Mouse (Mus musculus): ENCODE results near the gene Col5a1. TPM values are rescaled to one million over a fixed set of nuclear protein-coding genes. Genes with fewer than 3 reads are reported as not detected.

Gene Col5a1
- polyA plus RNA-seq, 1 experiment from 2014 or later = 25.6 TPM

GRCm38 (mm10) chr2:28066686-28067085 lies 180.5 kb downstream of the Col5a1 start:
- Histone ChIP-seq H3K27ac (peak overlapping the region; percentile 46; the same call in 1 of the 2 replicates), H3K4me1 (replicated peaks) (peaks cover 15% of the 10 kb centered on the region), H3K9me3 (no peaks in the 10 kb centered on the region), H3K27me3 (ENCODE audit: insufficient read depth, poor library complexity, severe bottlenecking) (no peaks in the 10 kb centered on the region), H3K36me3 (no peaks in the 10 kb centered on the region), H3K4me3 (no peak overlapping the region)
- 73% methylated on average over 5 of the region's 5 CpGs for WGBS
- no peak for DNase-seq (ENCODE audit: low spot score)

GRCm38 (mm10) chr2:28067175-28067574 lies 180.9 kb downstream of the Col5a1 start:
- no peaks in the 10 kb centered on the region for H3K9me3 ChIP-seq
- no peaks in the 10 kb centered on the region for H3K27me3 ChIP-seq (ENCODE audit: insufficient read depth, poor library complexity, severe bottlenecking)
- H3K4me1 ChIP-seq (replicated peaks) = peaks cover 15% of the 10 kb centered on the region
- H3K4me3 ChIP-seq = no peak overlapping the region
- peak overlapping the region; percentile 36 for H3K27ac ChIP-seq
- H3K36me3 ChIP-seq = no peaks in the 10 kb centered on the region
- no peak for DNase-seq (ENCODE audit: low spot score)
- WGBS = 79% methylated on average over 6 of the region's 6 CpGs

GRCm38 (mm10) chr2:28067821-28068536 lies 181.8 kb downstream of the Col5a1 start:
- H3K36me3 ChIP-seq = no peaks in the 10 kb centered on the region
- no peak for DNase-seq (ENCODE audit: low spot score)
- H3K4me3 ChIP-seq = no peak overlapping the region
- peak overlapping the region; percentile 77 for H3K27ac ChIP-seq
- no peaks in the 10 kb centered on the region for H3K27me3 ChIP-seq (ENCODE audit: insufficient read depth, poor library complexity, severe bottlenecking)
- peaks cover 15% of the 10 kb centered on the region for H3K4me1 ChIP-seq (replicated peaks)
- WGBS = 89% methylated on average over 2 of the region's 2 CpGs
- H3K9me3 ChIP-seq = no peaks in the 10 kb centered on the region

GRCm38 (mm10) chr2:28068537-28068878 lies 182.3 kb downstream of the Col5a1 start:
- no peaks in the 10 kb centered on the region for H3K36me3 ChIP-seq
- WGBS = 84% methylated on average over 9 of the region's 9 CpGs
- no peaks in the 10 kb centered on the region for H3K9me3 ChIP-seq
- peaks cover 15% of the 10 kb centered on the region for H3K4me1 ChIP-seq (replicated peaks)
- DNase-seq (ENCODE audit: low spot score) = no peak
- H3K4me3 ChIP-seq = no peak overlapping the region
- no peaks in the 10 kb centered on the region for H3K27me3 ChIP-seq (ENCODE audit: insufficient read depth, poor library complexity, severe bottlenecking)
- H3K27ac ChIP-seq = peak overlapping the region; percentile 77

- WGBS = 86% methylated on average over 7 of the region's 7 CpGs
- Histone ChIP-seq H3K27me3 (ENCODE audit: insufficient read depth, poor library complexity, severe bottlenecking) (no peaks in the 10 kb centered on the region), H3K27ac (no peak overlapping the region), H3K4me3 (no peak overlapping the region), H3K4me1 (replicated peaks) (no peaks in the 10 kb centered on the region; the same call in 1 of the 2 replicates), H3K9me3 (0 out of 2 replicates have a peak, but pooled peaks cover 4% of the 10 kb centered on the region), H3K36me3 (no peaks in the 10 kb centered on the region)
- DNase-seq (ENCODE audit: low spot score) = no peak
Observed at GRCm38 (mm10) chr2:28075616-28076187, 189.5 kb downstream of the Col5a1 start.

- Histone ChIP-seq H3K9me3 (no peaks in the 10 kb centered on the region), H3K4me3 (no peak within 1 kb of the TSS), H3K4me1 (replicated peaks) (peaks cover 11% of the 10 kb centered on the region), H3K27ac (no peak within 1 kb of the TSS), H3K27me3 (ENCODE audit: insufficient read depth, poor library complexity, severe bottlenecking) (no peaks in the 10 kb centered on the region), H3K36me3 (no peaks in the 10 kb centered on the region)
- DNase-seq (ENCODE audit: low spot score) = no peak
- WGBS = 85% methylated on average over 3 of the region's 3 CpGs
Observed at GRCm38 (mm10) chr2:28084768-28085167, 198.5 kb downstream of the Col5a1 start, which contains the start of gene Fcnb. Gene Fcnb (minus strand): TSS chr2:28084885.

- H3K4me1 ChIP-seq (replicated peaks) = peaks cover 24% of the 10 kb centered on the region
- H3K9me3 ChIP-seq = no peaks in the 10 kb centered on the region
- no peak overlapping the region for H3K27ac ChIP-seq
- no peaks in the 10 kb centered on the region for H3K36me3 ChIP-seq
- no peaks in the 10 kb centered on the region for H3K27me3 ChIP-seq (ENCODE audit: insufficient read depth, poor library complexity, severe bottlenecking)
- no peak overlapping the region for H3K4me3 ChIP-seq
- WGBS = 79% methylated on average over 10 of the region's 10 CpGs
- no peak for DNase-seq (ENCODE audit: low spot score)
Observed at GRCm38 (mm10) chr2:28086112-28086511, 199.9 kb downstream of the Col5a1 start.

- H3K4me1 ChIP-seq (replicated peaks) = peaks cover 30% of the 10 kb centered on the region
- no peaks in the 10 kb centered on the region for H3K27me3 ChIP-seq (ENCODE audit: insufficient read depth, poor library complexity, severe bottlenecking)
- WGBS = 70% methylated on average over 5 of the region's 5 CpGs
- no peak overlapping the region for H3K4me3 ChIP-seq
- peak overlapping the region; percentile 51; the same call in 1 of the 2 replicates for H3K27ac ChIP-seq
- H3K9me3 ChIP-seq = no peaks in the 10 kb centered on the region
- no peaks in the 10 kb centered on the region for H3K36me3 ChIP-seq
- no peak for DNase-seq (ENCODE audit: low spot score)
Observed at GRCm38 (mm10) chr2:28089095-28089494, 202.9 kb downstream of the Col5a1 start.

Other genes with a start within 250 kb of the Col5a1 start
- gene Rxra, start 210.0 kb upstream of the Col5a1 start, polyA plus RNA-seq (2016; fragmentation: Nextera tagmentation; extraction: Ambion mirVana) = 10.0 and 10.3 TPM in 2 replicates
- not detected in 2 replicates for gene Fcnb, start 198.5 kb downstream of the Col5a1 start, polyA plus RNA-seq (2016; fragmentation: Nextera tagmentation; extraction: Ambion mirVana)